Mouse (Mus musculus) liver, embryonic 11.5 days (tissue): ENCODE data around the gene Nars2. TPM values are rescaled to one million over a fixed set of nuclear protein-coding genes. Genes with fewer than 3 reads are reported as not detected.
A peak's percentile ranks its signal among the peaks of the same experiment; 100 is the strongest.

Experiments
- ATAC-seq: fragments of 200-750 bp; cut with Nextera tagmentation; replicated peaks from 2 replicates; pipeline ENCODE4 v1.8.0; 2017; ENCODE audit warnings: moderate number of reproducible peaks, mild to moderate bottlenecking, moderate TSS enrichment, moderate library complexity; ENCODE audit not compliant: low FRiP score
- DNase-seq: peaks from one replicate; pipeline ENCODE4 v3.0.0-alpha.2; 2017; ENCODE audit warnings: low spot score
- H3K27ac ChIP-seq: fragments of 300-500 bp; sonication (generic); 2 replicates; pipeline ENCODE4 v1.5.1; 2014; ENCODE audit warnings: mild to moderate bottlenecking, low read depth, low read length, control low read depth
- H3K27me3 ChIP-seq: fragments of 300-500 bp; sonication (generic); replicated peaks from 2 replicates; pipeline ENCODE4 v1.6.1; 2014; ENCODE audit warnings: low read length, mixed read lengths; ENCODE audit not compliant: control insufficient read depth, insufficient read depth
- H3K36me3 ChIP-seq: fragments of 300-500 bp; sonication (generic); 2 replicates; pipeline ENCODE4 v1.6.1; 2014; ENCODE audit warnings: mild to moderate bottlenecking, low read length, moderate library complexity, mixed read lengths; ENCODE audit not compliant: control insufficient read depth, insufficient read depth
- H3K4me1 ChIP-seq: fragments of 300-500 bp; sonication (generic); replicated peaks from 2 replicates; pipeline ENCODE4 v1.6.1; 2014; ENCODE audit warnings: low read length, mixed read lengths; ENCODE audit not compliant: control insufficient read depth, insufficient read depth
- H3K4me2 ChIP-seq: fragments of 300-500 bp; sonication (generic); 2 replicates; pipeline ENCODE4 v1.6.1; 2014; ENCODE audit warnings: mild to moderate bottlenecking, control low read depth, moderate library complexity
- H3K4me3 ChIP-seq: fragments of 300-500 bp; sonication (generic); 2 replicates; pipeline ENCODE4 v1.5.1; 2014; ENCODE audit warnings: low read depth, low read length, control low read depth
- H3K9ac ChIP-seq: fragments of 300-500 bp; sonication (generic); 2 replicates; pipeline ENCODE4 v1.6.1; 2014; ENCODE audit warnings: low read depth, low read length, control low read depth
- H3K9me3 ChIP-seq: fragments of 300-500 bp; sonication (generic); 2 replicates; pipeline ENCODE4 v1.6.1; 2016; ENCODE audit warnings: low read length, inconsistent platforms, mixed read lengths; ENCODE audit not compliant: control insufficient read depth
- WGBS: fragments of 180-500 bp; shearing (Covaris S2); extraction: QIAGEN DNeasy Blood & Tissue Kit; methylation state at CpG from one replicate; pipeline ENCODE4 v1.1.7; 2014; 5-methylcytosine and 5-hydroxymethylcytosine counted together
- polyA plus RNA-seq: library from polyadenylated mRNA; unstranded; fragments of >200 nt; fragmentation: Nextera tagmentation; extraction: Ambion mirVana; gene quantifications from 2 replicates; pipeline ENCODE4 v1.2.1, GENCODE M21; 2014

The Nars2 gene
- 31.2 and 37.6 TPM in 2 replicates for polyA plus RNA-seq

DNA sequence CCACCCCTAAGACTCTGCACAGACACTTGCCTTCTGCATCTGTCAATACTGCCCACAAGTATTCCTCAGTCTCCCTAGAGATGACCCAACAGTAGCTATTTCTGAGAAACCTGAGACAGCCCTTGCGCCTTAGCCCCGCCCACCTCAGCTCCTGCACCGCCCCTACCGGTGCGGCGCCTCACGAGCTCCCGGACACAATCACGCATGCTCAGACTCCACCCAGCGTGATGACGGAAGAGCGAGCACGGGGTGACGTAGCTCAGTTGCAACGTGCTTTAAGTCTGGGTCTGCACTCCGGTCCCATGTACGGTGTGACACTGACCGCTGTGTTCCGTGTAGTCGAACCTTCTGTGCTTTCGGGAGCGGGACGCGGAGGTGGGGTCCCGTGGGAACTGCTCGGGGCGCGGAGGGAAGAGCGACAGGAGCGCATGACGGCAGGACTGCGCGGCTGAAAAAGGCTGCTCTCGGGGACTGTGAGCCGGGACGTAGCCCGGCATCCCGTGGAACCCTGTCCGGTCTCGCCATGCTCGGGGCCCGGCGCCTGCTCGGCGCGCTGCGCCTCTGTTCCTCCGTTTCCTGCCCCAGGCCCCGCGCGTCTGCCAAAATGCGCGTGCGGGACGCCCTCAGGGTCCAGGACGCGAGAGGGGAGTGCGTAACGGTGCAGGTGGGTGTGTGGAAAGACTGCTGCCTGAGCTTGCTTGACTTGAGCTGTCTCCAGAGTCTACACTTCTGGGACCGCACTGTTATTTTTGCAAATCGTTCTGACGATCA is at the start of gene Nars2:
Gene Nars2 (plus strand): TSS at position 225 of the 771 bp plus-strand sequence.
- H3K9ac ChIP-seq, result peak within 1 kb of the TSS; percentile 83
- ATAC-seq (peak; percentile 99), DNase-seq (peak; percentile 90)
- WGBS, result under 1% methylated on average over 62 of the region's 62 CpGs
- peaks cover 15% of the 10 kb centered on the region for H3K4me1 ChIP-seq
- H3K4me2 ChIP-seq, result peak within 1 kb of the TSS; percentile 77
- no peaks in the 10 kb centered on the region for H3K36me3 ChIP-seq
- H3K27ac ChIP-seq, result peak within 1 kb of the TSS; percentile 84
- H3K4me3 ChIP-seq, result peak within 1 kb of the TSS; percentile 83
- no peaks in the 10 kb centered on the region for H3K27me3 ChIP-seq
- no peaks in the 10 kb centered on the region for H3K9me3 ChIP-seq

- Histone ChIP-seq H3K27ac (no peak overlapping the region), H3K4me1 (no peaks in the 10 kb centered on the region), H3K9ac (no peak overlapping the region), H3K4me2 (no peak overlapping the region), H3K27me3 (no peaks in the 10 kb centered on the region), H3K9me3 (no peaks in the 10 kb centered on the region), H3K36me3 (no peaks in the 10 kb centered on the region), H3K4me3 (no peak overlapping the region)
- DNase-seq, result no peak
- WGBS, result 27% methylated on average over 5 of the region's 5 CpGs
- no peak for ATAC-seq
Measured at GRCm38 (mm10) chr7:96902183-96902582, 49.1 kb upstream of the Nars2 start.

GRCm38 (mm10) chr7:96903088-96903985 is 48.0 kb upstream of the Nars2 start:
- no peak overlapping the region for H3K9ac ChIP-seq
- WGBS, result 83% methylated on average over 17 of the region's 17 CpGs
- DNase-seq (no peak), ATAC-seq (no peak)
- H3K9me3 ChIP-seq, result no peaks in the 10 kb centered on the region
- no peaks in the 10 kb centered on the region for H3K4me1 ChIP-seq
- H3K4me2 ChIP-seq, result no peak overlapping the region
- H3K4me3 ChIP-seq, result no peak overlapping the region
- H3K36me3 ChIP-seq, result no peaks in the 10 kb centered on the region
- no peaks in the 10 kb centered on the region for H3K27me3 ChIP-seq
- no peak overlapping the region for H3K27ac ChIP-seq

DNA sequence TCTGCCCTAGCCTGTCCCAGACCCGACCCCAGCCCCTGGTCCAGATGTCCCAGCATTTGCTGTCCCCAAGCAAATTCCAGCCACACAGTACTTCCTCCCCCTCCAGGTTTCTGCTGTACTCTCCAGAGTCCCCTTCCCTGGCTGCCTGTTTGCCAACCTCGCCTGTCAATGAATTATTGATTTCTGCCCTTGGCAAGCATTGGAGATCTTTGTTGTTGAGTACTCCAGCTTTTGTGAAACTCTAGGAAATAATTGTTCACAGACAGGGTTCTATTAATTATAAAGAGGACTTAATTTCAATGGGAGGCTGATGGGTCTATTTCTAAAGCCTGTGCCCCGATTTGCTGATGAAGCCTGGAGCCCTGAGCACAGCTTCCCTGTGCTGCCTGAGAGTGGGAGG is 46.9 kb upstream of the Nars2 start:
- no peak overlapping the region for H3K27ac ChIP-seq
- ATAC-seq, result no peak
- no peak for DNase-seq
- H3K9me3 ChIP-seq, result no peaks in the 10 kb centered on the region
- H3K4me3 ChIP-seq, result no peak overlapping the region
- no peaks in the 10 kb centered on the region for H3K4me1 ChIP-seq
- H3K27me3 ChIP-seq, result no peaks in the 10 kb centered on the region
- no peak overlapping the region for H3K4me2 ChIP-seq
- no peak overlapping the region for H3K9ac ChIP-seq
- 52% methylated on average over 3 of the region's 3 CpGs for WGBS
- no peaks in the 10 kb centered on the region for H3K36me3 ChIP-seq

GRCm38 (mm10) chr7:96904936-96905335 is 46.4 kb upstream of the Nars2 start:
- Histone ChIP-seq H3K9me3 (no peaks in the 10 kb centered on the region), H3K4me1 (no peaks in the 10 kb centered on the region), H3K4me3 (no peak overlapping the region), H3K36me3 (no peaks in the 10 kb centered on the region), H3K4me2 (no peak overlapping the region), H3K27ac (no peak overlapping the region), H3K9ac (no peak overlapping the region), H3K27me3 (no peaks in the 10 kb centered on the region)
- ATAC-seq, result no peak
- no peak for DNase-seq
- whole genome bisulfite sequencing, result 67% methylated on average over 1 of the region's 1 CpGs

- H3K4me1 ChIP-seq, result no peaks in the 10 kb centered on the region
- no peak overlapping the region for H3K4me3 ChIP-seq
- DNase-seq (no peak), ATAC-seq (no peak)
- H3K4me2 ChIP-seq, result no peak overlapping the region
- no peak overlapping the region for H3K27ac ChIP-seq
- H3K9me3 ChIP-seq, result no peaks in the 10 kb centered on the region
- H3K27me3 ChIP-seq, result no peaks in the 10 kb centered on the region
- WGBS, result 99% methylated on average over 3 of the region's 3 CpGs
- H3K36me3 ChIP-seq, result no peaks in the 10 kb centered on the region
- H3K9ac ChIP-seq, result no peak overlapping the region
Measured at GRCm38 (mm10) chr7:96905422-96905821, 45.9 kb upstream of the Nars2 start.

GRCm38 (mm10) chr7:96906216-96906615 is 45.1 kb upstream of the Nars2 start:
- Histone ChIP-seq H3K36me3 (no peaks in the 10 kb centered on the region), H3K4me2 (no peak overlapping the region), H3K9ac (no peak overlapping the region), H3K4me3 (no peak overlapping the region), H3K9me3 (no peaks in the 10 kb centered on the region), H3K27me3 (no peaks in the 10 kb centered on the region), H3K4me1 (no peaks in the 10 kb centered on the region), H3K27ac (no peak overlapping the region)
- DNase-seq, result no peak
- WGBS, result 87% methylated on average over 20 of the region's 20 CpGs
- no peak for ATAC-seq

- no peaks in the 10 kb centered on the region for H3K27me3 ChIP-seq
- no peak overlapping the region for H3K4me3 ChIP-seq
- no peaks in the 10 kb centered on the region for H3K9me3 ChIP-seq
- 75% methylated on average over 16 of the region's 16 CpGs for WGBS
- DNase-seq (no peak), ATAC-seq (no peak)
- no peak overlapping the region for H3K9ac ChIP-seq
- H3K27ac ChIP-seq, result no peak overlapping the region
- no peaks in the 10 kb centered on the region for H3K36me3 ChIP-seq
- H3K4me2 ChIP-seq, result no peak overlapping the region
- H3K4me1 ChIP-seq, result no peaks in the 10 kb centered on the region
Measured at GRCm38 (mm10) chr7:96907971-96908680, 43.2 kb upstream of the Nars2 start.
